Mouse (Mus musculus) intestine, embryonic 14.5 days (tissue): ENCODE data around the gene Sfxn5. TPM values are rescaled to one million over a fixed set of nuclear protein-coding genes. Genes with fewer than 3 reads are reported as not detected.
A peak's percentile ranks its signal among the peaks of the same experiment; 100 is the strongest.

Experiments
- ATAC-seq: fragments of 200-750 bp; cut with Nextera tagmentation; replicated peaks from 2 replicates; pipeline ENCODE4 v1.8.0; 2017; ENCODE audit warnings: low read depth, moderate number of reproducible peaks, moderate TSS enrichment, moderate library complexity; ENCODE audit not compliant: low FRiP score, low TSS enrichment
- DNase-seq: peaks from one replicate; pipeline ENCODE4 v3.0.0-alpha.2; 2018; ENCODE audit warnings: low spot score
- H3K27ac ChIP-seq: fragments of 300-500 bp; sonication (generic); 2 replicates; pipeline ENCODE4 v1.5.1; 2014; ENCODE audit warnings: low read depth, mild to moderate bottlenecking, control low read depth
- H3K27me3 ChIP-seq: fragments of 300-500 bp; sonication (generic); replicated peaks from 2 replicates; pipeline ENCODE4 v1.6.1; 2014; ENCODE audit warnings: low read length, control low read depth; ENCODE audit not compliant: control insufficient read depth, insufficient read depth
- H3K36me3 ChIP-seq: fragments of 300-500 bp; sonication (generic); 2 replicates; pipeline ENCODE4 v1.6.1; 2014; ENCODE audit warnings: low read length, control low read depth; ENCODE audit not compliant: control insufficient read depth, insufficient read depth
- H3K4me1 ChIP-seq: fragments of 300-500 bp; sonication (generic); replicated peaks from 2 replicates; pipeline ENCODE4 v1.6.1; 2014; ENCODE audit warnings: low read length, control low read depth, mixed read lengths; ENCODE audit not compliant: control insufficient read depth, insufficient read depth
- H3K4me2 ChIP-seq: fragments of 300-500 bp; sonication (generic); 2 replicates; pipeline ENCODE4 v1.6.1; 2014; ENCODE audit warnings: low read length
- H3K4me3 ChIP-seq: fragments of 300-500 bp; sonication (generic); 2 replicates; pipeline ENCODE4 v1.5.1; 2014; ENCODE audit warnings: low read depth, low read length, control low read depth, mixed read lengths
- H3K9ac ChIP-seq: fragments of 300-500 bp; sonication (generic); 2 replicates; pipeline ENCODE4 v1.6.1; 2014; ENCODE audit warnings: mild to moderate bottlenecking, low read length
- H3K9me3 ChIP-seq: fragments of 300-500 bp; sonication (generic); 2 replicates; pipeline ENCODE4 v1.6.1; 2016; ENCODE audit warnings: low read length, control low read depth; ENCODE audit not compliant: control insufficient read depth
- WGBS: fragments of 180-500 bp; shearing (Covaris S2); extraction: QIAGEN DNeasy Blood & Tissue Kit; methylation state at CpG from one replicate; pipeline ENCODE4 v1.1.7; 2014; 5-methylcytosine and 5-hydroxymethylcytosine counted together
- polyA plus RNA-seq: library from polyadenylated mRNA; unstranded; fragments of >200 nt; fragmentation: Nextera tagmentation; extraction: Ambion mirVana; gene quantifications from 2 replicates; pipeline ENCODE4 v1.2.1, GENCODE M21; 2014

The Sfxn5 gene
- polyA plus RNA-seq, 1 experiment from 2014 or later = 8.3 TPM

DNA sequence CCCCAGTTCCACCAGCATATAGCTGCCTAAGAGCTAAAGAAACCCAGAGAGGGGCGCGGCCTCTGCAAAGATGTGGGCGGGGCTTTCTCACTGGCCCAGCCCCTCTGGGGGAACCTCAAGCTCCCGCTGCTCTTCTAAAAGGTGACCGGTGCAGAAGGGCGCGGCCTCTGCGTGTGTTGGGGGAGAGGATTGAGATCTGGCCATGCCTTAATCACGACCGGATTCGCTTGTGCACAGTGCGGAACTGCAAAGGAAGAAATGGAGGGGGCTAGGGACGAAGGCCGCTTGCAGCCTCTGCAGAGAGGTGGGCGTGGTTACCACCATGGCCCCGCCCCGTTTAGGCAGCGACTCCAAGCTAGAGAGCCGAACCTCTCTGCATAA lies 41.5 kb upstream of the Sfxn5 start:
- H3K4me3 ChIP-seq = peak overlapping the region; percentile 58

DNA sequence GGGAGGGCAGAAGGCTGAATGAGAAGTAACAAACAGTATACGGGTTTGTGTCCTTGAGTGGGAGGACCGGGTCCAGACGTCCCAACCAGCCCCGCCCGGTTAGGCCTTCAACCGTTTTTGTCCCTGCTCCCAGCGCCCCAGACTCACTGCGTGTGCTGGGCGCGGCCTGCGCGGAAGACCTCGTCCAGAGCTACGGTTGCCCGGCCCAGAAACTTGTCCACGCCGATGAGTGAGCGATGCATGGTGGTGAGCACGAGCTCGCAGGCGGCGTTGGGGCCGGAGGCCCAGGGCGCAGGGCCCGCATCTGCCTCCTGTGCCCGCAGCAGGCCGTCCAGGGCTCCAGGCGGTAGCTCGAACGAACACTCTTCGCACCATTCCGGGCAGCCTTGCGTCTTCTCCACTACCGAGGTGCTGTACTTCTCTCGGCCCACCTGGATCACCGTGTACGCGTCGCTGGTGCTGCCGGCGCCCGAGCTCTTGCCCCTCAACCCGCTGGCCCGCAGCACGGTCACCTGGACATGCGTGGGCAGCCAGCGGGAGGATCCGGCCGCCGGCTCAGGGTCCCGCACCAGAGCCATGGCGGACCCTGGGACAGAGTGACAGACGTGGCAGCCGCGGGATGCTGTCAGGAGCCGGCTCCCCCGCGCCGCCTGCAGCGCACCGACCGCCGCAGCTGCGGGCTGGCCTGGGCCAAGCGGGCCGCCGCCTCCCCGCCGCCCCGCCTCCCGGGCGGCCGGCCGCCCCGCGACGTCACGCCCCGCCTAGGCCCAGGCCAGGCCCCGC lies 40.9 kb upstream of the Sfxn5 start, which contains the start of gene Rab11fip5:
TSS of gene Rab11fip5 (minus strand) at position 684 of the 783 bp plus-strand sequence.
- Histone ChIP-seq H3K4me1 (peaks cover 11% of the 10 kb centered on the region), H3K9ac (peak within 1 kb of the TSS; percentile 58), H3K4me3 (peak within 1 kb of the TSS; percentile 58), H3K36me3 (peaks cover 5% of the 10 kb centered on the region; the same call in 1 of the 2 replicates), H3K27ac (0 out of 2 replicates have a peak within 1 kb of the TSS, but pooled peaks have one; percentile 51), H3K27me3 (no peaks in the 10 kb centered on the region), H3K9me3 (no peaks in the 10 kb centered on the region), H3K4me2 (peak within 1 kb of the TSS; percentile 58)
- DNase-seq (no peak), ATAC-seq (peak; percentile 12; the same call in 1 of the 2 replicates)
- 2% methylated on average over 63 of the region's 80 CpGs for WGBS

More for the DNA sequence above, 41.5 kb upstream of the Sfxn5 start:
- peaks cover 5% of the 10 kb centered on the region; the same call in 1 of the 2 replicates for H3K36me3 ChIP-seq
- H3K9ac ChIP-seq = peak overlapping the region; percentile 34; the same call in 1 of the 2 replicates
- H3K27me3 ChIP-seq = no peaks in the 10 kb centered on the region
- H3K27ac ChIP-seq = 0 out of 2 replicates have a peak overlapping the region, but pooled peaks have one; percentile 51
- peak overlapping the region; percentile 58 for H3K4me2 ChIP-seq
- peaks cover 11% of the 10 kb centered on the region for H3K4me1 ChIP-seq
- peak; percentile 99 for DNase-seq
- under 1% methylated on average over 19 of the region's 19 CpGs for WGBS
- ATAC-seq = peak; percentile 98
- no peaks in the 10 kb centered on the region for H3K9me3 ChIP-seq

DNA sequence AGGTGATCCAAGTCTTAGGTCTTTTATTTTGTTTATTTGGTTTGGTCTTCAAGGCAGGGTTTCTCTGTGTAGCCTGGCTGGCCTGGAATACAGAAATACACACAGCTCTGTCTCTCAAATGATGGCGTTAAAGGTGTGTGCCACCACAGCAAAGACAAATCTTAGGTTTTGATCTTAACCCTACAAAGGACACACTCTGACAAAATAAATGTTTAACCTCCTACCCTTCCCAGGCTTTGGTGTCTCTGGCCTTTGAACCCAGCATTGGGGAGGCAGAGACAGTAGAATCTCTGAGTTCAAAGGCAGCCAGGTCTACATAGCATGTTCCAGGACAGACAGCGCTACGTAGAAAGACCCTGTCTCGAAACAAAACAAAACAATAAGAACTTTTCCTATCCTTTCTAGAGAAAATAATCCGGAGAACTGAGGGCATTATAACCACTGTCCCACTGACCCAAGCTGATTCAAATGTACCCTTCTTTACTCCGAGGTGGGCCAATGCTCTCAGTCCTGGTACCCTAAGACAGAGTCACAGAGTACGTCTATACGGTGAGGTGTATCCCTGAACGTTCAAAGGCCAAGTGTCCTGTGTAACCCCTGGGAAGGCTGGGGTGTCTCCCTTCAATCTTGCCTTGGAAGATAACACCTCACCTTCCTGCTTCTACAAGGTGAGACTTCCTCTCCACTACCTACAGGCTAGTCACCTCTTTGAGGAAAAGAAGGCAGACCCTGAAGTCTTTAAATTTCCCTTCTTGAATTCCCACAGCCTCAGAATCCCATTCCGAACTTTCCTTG lies 40.0 kb upstream of the Sfxn5 start:
- Histone ChIP-seq H3K9ac (peak overlapping the region; percentile 58), H3K4me3 (peak overlapping the region; percentile 58), H3K27me3 (no peaks in the 10 kb centered on the region), H3K27ac (no peak overlapping the region), H3K4me2 (peak overlapping the region; percentile 58), H3K4me1 (peaks cover 11% of the 10 kb centered on the region), H3K9me3 (no peaks in the 10 kb centered on the region), H3K36me3 (peaks cover 5% of the 10 kb centered on the region; the same call in 1 of the 2 replicates)
- 87% methylated on average over 10 of the region's 10 CpGs for WGBS
- no peak for ATAC-seq
- no peak for DNase-seq

DNA sequence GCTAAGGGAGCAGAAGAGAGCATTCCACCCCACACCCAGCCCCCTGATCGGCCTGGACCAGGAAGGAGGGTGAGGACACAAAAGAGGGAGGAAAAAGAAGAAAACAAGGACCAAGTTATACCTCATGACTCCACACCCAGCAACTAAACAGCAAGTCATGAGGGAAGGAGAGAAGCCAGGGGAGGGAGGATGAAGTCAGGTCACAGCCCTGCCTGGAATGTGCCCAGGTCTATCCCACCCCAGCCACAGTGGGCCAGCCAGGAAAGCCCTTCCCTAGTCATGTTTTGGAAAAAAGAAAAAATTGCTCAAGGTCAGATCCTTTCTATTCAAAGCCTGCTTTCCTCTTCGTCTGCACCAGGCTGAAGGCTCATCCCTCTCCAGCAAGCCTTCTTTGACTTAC lies 39.3 kb upstream of the Sfxn5 start:
- Histone ChIP-seq H3K4me1 (peaks cover 11% of the 10 kb centered on the region), H3K27ac (no peak overlapping the region), H3K9me3 (no peaks in the 10 kb centered on the region), H3K27me3 (no peaks in the 10 kb centered on the region), H3K9ac (no peak overlapping the region), H3K4me3 (no peak overlapping the region), H3K36me3 (peaks cover 5% of the 10 kb centered on the region; the same call in 1 of the 2 replicates), H3K4me2 (no peak overlapping the region; the same call in 1 of the 2 replicates)
- DNase-seq (no peak), ATAC-seq (no peak)
- WGBS = 85% methylated on average over 2 of the region's 2 CpGs

DNA sequence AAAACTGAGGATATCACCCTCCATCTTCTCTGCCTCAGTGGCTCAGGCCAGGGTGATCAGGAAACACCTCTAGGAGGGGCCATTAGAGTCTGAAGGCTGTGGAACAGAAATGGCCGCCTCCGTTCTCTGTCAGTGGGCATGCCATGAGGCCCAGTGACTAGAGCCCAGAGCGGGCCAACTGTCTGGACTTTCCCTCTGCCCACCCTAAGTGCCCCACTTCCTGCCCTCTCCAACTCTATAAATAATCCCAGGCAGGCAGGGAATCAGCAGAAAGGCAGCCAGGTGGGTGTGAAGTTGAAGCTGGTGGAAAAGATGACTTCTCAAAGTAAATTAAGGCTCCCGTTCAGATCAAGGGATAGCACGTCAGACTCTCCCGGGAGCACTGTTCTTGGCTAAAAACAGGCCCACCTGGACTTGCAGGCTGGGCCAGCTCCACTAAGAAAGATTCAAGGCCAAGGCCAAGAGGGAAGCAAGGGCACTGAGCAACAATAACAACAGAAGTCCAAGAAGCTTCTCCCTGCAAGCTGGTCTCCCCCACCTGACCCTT lies 38.7 kb upstream of the Sfxn5 start:
- DNase-seq (no peak), ATAC-seq (no peak)
- Histone ChIP-seq H3K27me3 (no peaks in the 10 kb centered on the region), H3K27ac (no peak overlapping the region), H3K9ac (no peak overlapping the region), H3K4me3 (no peak overlapping the region), H3K4me2 (no peak overlapping the region), H3K36me3 (peaks cover 5% of the 10 kb centered on the region; the same call in 1 of the 2 replicates), H3K4me1 (peaks cover 14% of the 10 kb centered on the region), H3K9me3 (no peaks in the 10 kb centered on the region)
- WGBS = 79% methylated on average over 6 of the region's 6 CpGs

DNA sequence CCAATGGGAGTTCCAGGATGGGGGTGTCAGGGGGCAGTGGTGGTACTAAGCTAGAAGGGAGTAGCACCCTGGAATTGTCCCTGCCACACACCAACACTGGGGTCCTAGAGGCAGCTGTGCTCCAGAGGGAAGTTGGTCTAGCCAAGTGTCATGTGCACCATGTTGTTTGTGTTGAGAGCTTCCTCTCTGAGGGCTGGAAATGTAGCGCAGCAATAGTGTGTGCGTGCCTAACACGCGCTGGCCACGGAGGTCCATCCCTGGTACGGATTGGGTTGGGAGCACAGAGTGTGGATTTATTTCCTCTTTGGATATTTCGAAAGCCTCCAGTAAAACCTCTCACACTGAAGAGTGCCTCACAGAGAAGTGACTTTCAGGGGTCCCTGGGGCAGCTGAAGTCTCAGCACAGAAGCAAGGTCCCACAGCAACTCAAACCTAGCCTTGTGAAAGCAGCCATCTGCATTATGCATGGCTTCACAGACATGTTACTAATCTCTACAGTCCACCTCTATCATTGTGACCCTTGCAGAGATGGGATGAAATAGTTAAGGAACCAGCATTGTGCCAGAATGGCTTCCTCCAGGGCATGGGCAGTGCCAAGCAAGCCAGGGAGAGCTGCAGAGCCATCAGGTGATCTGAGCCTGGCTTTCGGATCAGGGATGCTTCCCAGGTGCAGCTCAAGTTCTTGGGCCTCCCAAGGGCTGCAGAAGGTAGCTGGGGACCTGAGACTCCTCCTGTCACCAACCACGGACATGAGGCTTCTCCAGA lies 37.6 kb upstream of the Sfxn5 start:
- DNase-seq = no peak
- Histone ChIP-seq H3K36me3 (peaks cover 5% of the 10 kb centered on the region; the same call in 1 of the 2 replicates), H3K27me3 (no peaks in the 10 kb centered on the region), H3K4me1 (peaks cover 22% of the 10 kb centered on the region), H3K9me3 (no peaks in the 10 kb centered on the region), H3K9ac (no peak overlapping the region), H3K4me3 (no peak overlapping the region), H3K27ac (no peak overlapping the region), H3K4me2 (no peak overlapping the region)
- WGBS = 93% methylated on average over 9 of the region's 9 CpGs
- no peak for ATAC-seq

DNA sequence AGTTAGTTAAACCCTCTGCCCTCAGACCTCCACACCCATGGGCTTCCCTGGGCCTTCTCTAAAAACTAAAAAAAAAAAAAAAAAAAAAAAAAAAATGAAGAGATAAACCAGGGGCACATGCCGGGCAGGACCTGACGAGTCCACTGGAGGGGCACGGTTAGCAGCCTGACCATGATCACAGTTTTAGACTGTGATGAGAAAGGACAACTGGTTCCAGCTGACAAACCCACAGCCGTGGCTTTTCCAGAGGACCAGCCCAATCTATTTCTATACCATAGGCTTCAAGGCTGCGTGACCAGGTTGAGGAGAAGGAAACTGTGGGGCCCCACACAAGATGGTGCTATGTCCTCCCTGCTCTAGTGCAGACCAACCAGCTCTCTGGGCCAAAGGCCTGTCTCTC lies 36.8 kb upstream of the Sfxn5 start:
- Histone ChIP-seq H3K27ac (no peak overlapping the region), H3K36me3 (peaks cover 5% of the 10 kb centered on the region; the same call in 1 of the 2 replicates), H3K4me2 (no peak overlapping the region), H3K4me1 (peaks cover 20% of the 10 kb centered on the region), H3K27me3 (no peaks in the 10 kb centered on the region), H3K4me3 (no peak overlapping the region), H3K9me3 (no peaks in the 10 kb centered on the region), H3K9ac (no peak overlapping the region)
- 86% methylated on average over 5 of the region's 5 CpGs for WGBS
- ATAC-seq (no peak), DNase-seq (no peak)
